Mouse (Mus musculus): Measurements from ENCODE around the gene Lrfn5. TPM values are rescaled to one million over a fixed set of nuclear protein-coding genes. Genes with fewer than 3 reads are reported as not detected.

Lrfn5 gene
- polyA plus RNA-seq, 1 experiment, result not detected

DNA sequence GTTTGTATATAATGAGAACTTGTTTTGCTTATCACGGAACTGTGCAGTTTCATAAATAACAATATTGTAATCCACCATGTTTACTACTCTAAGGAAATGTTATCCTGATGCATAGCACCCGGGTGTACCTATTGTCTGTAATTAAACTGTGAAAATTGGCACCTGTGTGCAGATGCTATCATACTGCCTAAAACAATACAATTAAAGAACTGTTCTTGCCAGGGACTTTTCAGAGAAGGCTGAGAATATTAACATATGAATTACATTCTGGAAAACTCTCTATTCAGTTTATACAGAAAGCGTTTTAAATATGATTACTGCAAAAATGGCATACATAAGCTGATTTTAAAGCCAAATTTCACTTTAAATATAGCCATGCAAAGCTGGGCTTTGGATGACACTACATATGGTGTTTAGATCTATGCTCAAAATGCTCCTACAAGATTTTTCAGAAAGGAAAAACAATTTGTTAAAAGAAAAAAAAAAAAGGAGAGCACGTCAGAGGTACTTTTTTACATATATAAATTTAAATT lies 284.2 kb downstream of the Lrfn5 start:
- no peak overlapping the region for H3K4me3 ChIP-seq (ENCODE audit: control insufficient read depth, insufficient read depth, low read length)
- WGBS, result 84% methylated on average over 4 of the region's 4 CpGs
- no peak for DNase-seq
- H3K4me1 ChIP-seq (replicated peaks; ENCODE audit: control insufficient read depth, insufficient read depth, low read length), result no peaks in the 10 kb centered on the region
- no peak overlapping the region for H3K27ac ChIP-seq (ENCODE audit: control insufficient read depth, insufficient read depth, low read length)
- no peaks in the 10 kb centered on the region for H3K27me3 ChIP-seq (ENCODE audit: control insufficient read depth, insufficient read depth, low read length)
- TF ChIP-seq POLR2A (IDR thresholded peaks at IDR 0.05; ENCODE audit: control insufficient read depth, extremely low read depth, insufficient read depth, low read length, poor library complexity) (no peak), CTCF (IDR thresholded peaks at IDR 0.05; ENCODE audit: borderline replicate concordance, control insufficient read depth, extremely low read depth, insufficient read depth, low read length, poor library complexity) (no peak)
- H3K36me3 ChIP-seq (ENCODE audit: control insufficient read depth, insufficient read depth, low read length), result no peaks in the 10 kb centered on the region

DNA sequence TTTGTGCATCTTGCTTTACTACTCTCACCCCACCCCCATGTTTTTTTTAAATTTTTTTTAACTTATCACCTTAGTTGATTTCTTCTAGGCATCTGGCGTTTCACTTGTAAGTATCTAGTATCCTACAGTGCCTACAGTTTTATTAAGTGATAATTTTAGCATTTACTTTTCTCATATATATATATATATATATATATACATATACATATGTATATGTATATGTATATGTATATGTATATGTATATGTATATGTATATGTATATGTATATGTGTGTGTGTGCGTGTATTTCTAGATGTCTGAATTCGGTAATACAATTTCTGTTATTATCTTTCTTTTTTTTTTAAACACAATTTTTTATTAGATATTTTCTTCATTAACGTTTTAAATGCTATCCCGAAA lies 300.7 kb downstream of the Lrfn5 start:
- no peaks in the 10 kb centered on the region for H3K27me3 ChIP-seq (ENCODE audit: control insufficient read depth, insufficient read depth, low read length)
- no peaks in the 10 kb centered on the region for H3K36me3 ChIP-seq (ENCODE audit: control insufficient read depth, insufficient read depth, low read length)
- H3K4me1 ChIP-seq (replicated peaks; ENCODE audit: control insufficient read depth, insufficient read depth, low read length), result no peaks in the 10 kb centered on the region
- no peak overlapping the region for H3K27ac ChIP-seq (ENCODE audit: control insufficient read depth, insufficient read depth, low read length)
- 90% methylated on average over 5 of the region's 5 CpGs for WGBS
- TF ChIP-seq POLR2A (IDR thresholded peaks at IDR 0.05; ENCODE audit: control insufficient read depth, extremely low read depth, insufficient read depth, low read length, poor library complexity) (no peak), CTCF (IDR thresholded peaks at IDR 0.05; ENCODE audit: borderline replicate concordance, control insufficient read depth, extremely low read depth, insufficient read depth, low read length, poor library complexity) (no peak)
- DNase-seq, result no peak
- no peak overlapping the region for H3K4me3 ChIP-seq (ENCODE audit: control insufficient read depth, insufficient read depth, low read length)

DNA sequence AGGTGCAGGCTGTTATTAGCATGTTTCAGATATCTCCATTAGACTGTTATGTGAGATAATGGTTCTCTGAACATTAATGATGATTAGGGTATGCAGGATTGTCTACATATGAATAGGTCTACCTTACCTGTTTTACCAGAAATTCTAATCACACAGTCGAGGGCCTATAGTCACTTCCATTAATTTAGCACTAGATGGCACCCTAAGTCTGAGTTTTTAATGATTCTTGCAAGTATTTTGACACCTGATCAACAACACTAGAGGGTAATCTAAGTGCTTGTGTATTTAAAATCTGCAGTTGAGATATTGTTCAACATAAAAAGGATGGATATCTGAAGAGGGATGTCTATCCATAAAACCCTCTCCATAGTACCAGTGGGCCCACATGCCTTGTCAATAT lies 303.4 kb downstream of the Lrfn5 start:
- TF ChIP-seq POLR2A (IDR thresholded peaks at IDR 0.05; ENCODE audit: control insufficient read depth, extremely low read depth, insufficient read depth, low read length, poor library complexity), result no peak
- no peak for TF ChIP-seq CTCF (IDR thresholded peaks at IDR 0.05; ENCODE audit: borderline replicate concordance, control insufficient read depth, extremely low read depth, insufficient read depth, low read length, poor library complexity)
- Histone ChIP-seq H3K4me1 (replicated peaks; ENCODE audit: control insufficient read depth, insufficient read depth, low read length) (no peaks in the 10 kb centered on the region), H3K27me3 (ENCODE audit: control insufficient read depth, insufficient read depth, low read length) (no peaks in the 10 kb centered on the region), H3K36me3 (ENCODE audit: control insufficient read depth, insufficient read depth, low read length) (no peaks in the 10 kb centered on the region), H3K27ac (ENCODE audit: control insufficient read depth, insufficient read depth, low read length) (no peak overlapping the region), H3K4me3 (ENCODE audit: control insufficient read depth, insufficient read depth, low read length) (no peak overlapping the region)
- 13% methylated on average over 1 of the region's 1 CpGs for WGBS
- DNase-seq, result no peak

GRCm38 (mm10) chr12:61842599-61843291 lies 319.8 kb downstream of the Lrfn5 start:
- no peak for TF ChIP-seq POLR2A (IDR thresholded peaks at IDR 0.05; ENCODE audit: control insufficient read depth, extremely low read depth, insufficient read depth, low read length, poor library complexity)
- TF ChIP-seq CTCF (IDR thresholded peaks at IDR 0.05; ENCODE audit: borderline replicate concordance, control insufficient read depth, extremely low read depth, insufficient read depth, low read length, poor library complexity), result no peak
- 97% methylated on average over 9 of the region's 9 CpGs for WGBS

DNA sequence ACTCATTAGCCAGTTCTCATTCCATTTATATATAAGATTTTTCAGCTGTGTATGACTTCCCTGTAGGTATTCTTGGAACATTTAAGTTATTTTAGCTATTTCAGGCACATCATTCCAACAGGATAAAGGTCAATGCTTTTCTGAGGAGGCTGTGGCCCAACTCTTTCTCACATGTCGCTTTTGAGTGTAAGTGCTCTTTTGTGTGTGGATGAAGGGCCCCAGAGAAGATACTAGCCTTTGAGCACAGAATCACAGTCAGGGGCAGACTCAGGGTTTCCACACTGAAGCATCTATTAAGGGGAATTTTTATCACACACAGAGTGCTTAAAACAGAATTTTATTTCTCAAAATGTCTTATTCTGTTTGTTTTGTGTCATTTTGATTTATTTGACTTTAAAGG lies 331.2 kb downstream of the Lrfn5 start:
- Histone ChIP-seq H3K4me1 (replicated peaks; ENCODE audit: control insufficient read depth, insufficient read depth, low read length) (no peaks in the 10 kb centered on the region), H3K36me3 (ENCODE audit: control insufficient read depth, insufficient read depth, low read length) (no peaks in the 10 kb centered on the region), H3K27me3 (ENCODE audit: control insufficient read depth, insufficient read depth, low read length) (no peaks in the 10 kb centered on the region), H3K27ac (ENCODE audit: control insufficient read depth, insufficient read depth, low read length) (no peak overlapping the region), H3K4me3 (ENCODE audit: control insufficient read depth, insufficient read depth, low read length) (no peak overlapping the region)
- TF ChIP-seq CTCF (IDR thresholded peaks at IDR 0.05; ENCODE audit: borderline replicate concordance, control insufficient read depth, extremely low read depth, insufficient read depth, low read length, poor library complexity) (no peak), POLR2A (IDR thresholded peaks at IDR 0.05; ENCODE audit: control insufficient read depth, extremely low read depth, insufficient read depth, low read length, poor library complexity) (no peak)
- DNase-seq, result no peak
- 90% methylated on average over 1 of the region's 1 CpGs for WGBS

More at GRCm38 (mm10) chr12:61842599-61843291, 319.8 kb downstream of the Lrfn5 start:
- no peaks in the 10 kb centered on the region for H3K4me1 ChIP-seq (replicated peaks; ENCODE audit: control insufficient read depth, insufficient read depth, low read length)
- H3K27me3 ChIP-seq (ENCODE audit: control insufficient read depth, insufficient read depth, low read length), result no peaks in the 10 kb centered on the region
- no peak overlapping the region for H3K27ac ChIP-seq (ENCODE audit: control insufficient read depth, insufficient read depth, low read length)
- no peaks in the 10 kb centered on the region for H3K36me3 ChIP-seq (ENCODE audit: control insufficient read depth, insufficient read depth, low read length)
- DNase-seq, result no peak
- no peak overlapping the region for H3K4me3 ChIP-seq (ENCODE audit: control insufficient read depth, insufficient read depth, low read length)

Data from thymus, adult 2 months (tissue).